Mouse (Mus musculus) liver, postnatal 0 days (tissue): Measurements from ENCODE around the gene Csrnp2.

Experiments used
- CTCF ChIP-seq: sonication (generic); IDR thresholded peaks from 2 replicates; pipeline ENCODE4 v1.5.1; 2016; ENCODE audit warnings: antibody characterized with exemption, low read depth
- EP300 ChIP-seq: IDR thresholded peaks from 2 replicates; pipeline ENCODE4 v1.6.1; 2016; ENCODE audit warnings: antibody characterized with exemption, low read depth, mild to moderate bottlenecking

- TF ChIP-seq CTCF (no peak), EP300 (no peak)
Measured at GRCm38 (mm10) chr15:100461646-100462045, 33.6 kb downstream of the Csrnp2 start.
